Mouse (Mus musculus): ENCODE results near the gene Pum3. TPM values are rescaled to one million over a fixed set of nuclear protein-coding genes. Genes with fewer than 3 reads are reported as not detected.
"Not testable (repeated sequence)": the region's sequence is repeated elsewhere in the genome, so short reads cannot be mapped to it uniquely, and the experiment has no call there.

Pum3 gene
- polyA plus RNA-seq, 1 experiment, result 20.3 TPM

- Histone ChIP-seq H3K27ac (ENCODE audit: control insufficient read depth, insufficient read depth, low read length) (no peak overlapping the region), H3K4me3 (ENCODE audit: control insufficient read depth, insufficient read depth, low read length) (no peak overlapping the region), H3K36me3 (ENCODE audit: control insufficient read depth, insufficient read depth, low read length) (peaks cover 28% of the 10 kb centered on the region; the same call in 1 of the 2 replicates), H3K4me1 (replicated peaks; ENCODE audit: control insufficient read depth, insufficient read depth, low read length) (no peaks in the 10 kb centered on the region), H3K27me3 (ENCODE audit: control insufficient read depth, insufficient read depth, low read length) (no peaks in the 10 kb centered on the region)
- DNase-seq, result no peak
- 97% methylated on average over 5 of the region's 5 CpGs for WGBS
- TF ChIP-seq CTCF (IDR thresholded peaks at IDR 0.05; ENCODE audit: borderline replicate concordance, control insufficient read depth, extremely low read depth, insufficient read depth, low read length, poor library complexity) (no peak), POLR2A (IDR thresholded peaks at IDR 0.05; ENCODE audit: control insufficient read depth, extremely low read depth, insufficient read depth, low read length, poor library complexity) (no peak)
Observed at GRCm38 (mm10) chr19:27397223-27397622, 32.4 kb downstream of the Pum3 start.

GRCm38 (mm10) chr19:27396719-27397118 is 32.9 kb downstream of the Pum3 start:
- H3K4me3 ChIP-seq (ENCODE audit: control insufficient read depth, insufficient read depth, low read length), result no peak overlapping the region
- WGBS, result 93% methylated on average over 2 of the region's 2 CpGs
- no peaks in the 10 kb centered on the region for H3K27me3 ChIP-seq (ENCODE audit: control insufficient read depth, insufficient read depth, low read length)
- no peak for TF ChIP-seq POLR2A (IDR thresholded peaks at IDR 0.05; ENCODE audit: control insufficient read depth, extremely low read depth, insufficient read depth, low read length, poor library complexity)
- no peak for TF ChIP-seq CTCF (IDR thresholded peaks at IDR 0.05; ENCODE audit: borderline replicate concordance, control insufficient read depth, extremely low read depth, insufficient read depth, low read length, poor library complexity)
- DNase-seq, result no peak
- H3K36me3 ChIP-seq (ENCODE audit: control insufficient read depth, insufficient read depth, low read length), result peaks cover 28% of the 10 kb centered on the region; the same call in 1 of the 2 replicates
- H3K4me1 ChIP-seq (replicated peaks; ENCODE audit: control insufficient read depth, insufficient read depth, low read length), result no peaks in the 10 kb centered on the region
- no peak overlapping the region for H3K27ac ChIP-seq (ENCODE audit: control insufficient read depth, insufficient read depth, low read length)

- 96% methylated on average over 5 of the region's 5 CpGs for WGBS
- no peak for DNase-seq
Observed at GRCm38 (mm10) chr19:27395936-27396335, 33.7 kb downstream of the Pum3 start.

GRCm38 (mm10) chr19:27395481-27395880 is 34.1 kb downstream of the Pum3 start:
- no peak overlapping the region for H3K27ac ChIP-seq (ENCODE audit: control insufficient read depth, insufficient read depth, low read length)
- no peak for TF ChIP-seq CTCF (IDR thresholded peaks at IDR 0.05; ENCODE audit: borderline replicate concordance, control insufficient read depth, extremely low read depth, insufficient read depth, low read length, poor library complexity)
- peaks cover 32% of the 10 kb centered on the region for H3K36me3 ChIP-seq (ENCODE audit: control insufficient read depth, insufficient read depth, low read length)
- no peaks in the 10 kb centered on the region for H3K4me1 ChIP-seq (replicated peaks; ENCODE audit: control insufficient read depth, insufficient read depth, low read length)
- no peak for DNase-seq
- no peak overlapping the region for H3K4me3 ChIP-seq (ENCODE audit: control insufficient read depth, insufficient read depth, low read length)
- no peaks in the 10 kb centered on the region for H3K27me3 ChIP-seq (ENCODE audit: control insufficient read depth, insufficient read depth, low read length)
- WGBS, result 89% methylated on average over 8 of the region's 8 CpGs

More at GRCm38 (mm10) chr19:27395936-27396335, 33.7 kb downstream of the Pum3 start:
- H3K36me3 ChIP-seq (ENCODE audit: control insufficient read depth, insufficient read depth, low read length), result peaks cover 28% of the 10 kb centered on the region; the same call in 1 of the 2 replicates
- H3K4me1 ChIP-seq (replicated peaks; ENCODE audit: control insufficient read depth, insufficient read depth, low read length), result no peaks in the 10 kb centered on the region
- no peak overlapping the region for H3K27ac ChIP-seq (ENCODE audit: control insufficient read depth, insufficient read depth, low read length)
- H3K27me3 ChIP-seq (ENCODE audit: control insufficient read depth, insufficient read depth, low read length), result no peaks in the 10 kb centered on the region
- no peak for TF ChIP-seq POLR2A (IDR thresholded peaks at IDR 0.05; ENCODE audit: control insufficient read depth, extremely low read depth, insufficient read depth, low read length, poor library complexity)
- TF ChIP-seq CTCF (IDR thresholded peaks at IDR 0.05; ENCODE audit: borderline replicate concordance, control insufficient read depth, extremely low read depth, insufficient read depth, low read length, poor library complexity), result no peak
- H3K4me3 ChIP-seq (ENCODE audit: control insufficient read depth, insufficient read depth, low read length), result no peak overlapping the region

- no peak overlapping the region for H3K27ac ChIP-seq (ENCODE audit: control insufficient read depth, insufficient read depth, low read length)
- TF ChIP-seq CTCF (IDR thresholded peaks at IDR 0.05; ENCODE audit: borderline replicate concordance, control insufficient read depth, extremely low read depth, insufficient read depth, low read length, poor library complexity), result no peak
- TF ChIP-seq POLR2A (IDR thresholded peaks at IDR 0.05; ENCODE audit: control insufficient read depth, extremely low read depth, insufficient read depth, low read length, poor library complexity), result no peak
- H3K4me1 ChIP-seq (replicated peaks; ENCODE audit: control insufficient read depth, insufficient read depth, low read length), result no peaks in the 10 kb centered on the region
- 97% methylated on average over 7 of the region's 7 CpGs for WGBS
- H3K27me3 ChIP-seq (ENCODE audit: control insufficient read depth, insufficient read depth, low read length), result no peaks in the 10 kb centered on the region
- no peak for DNase-seq
- peaks cover 36% of the 10 kb centered on the region for H3K36me3 ChIP-seq (ENCODE audit: control insufficient read depth, insufficient read depth, low read length)
- no peak overlapping the region for H3K4me3 ChIP-seq (ENCODE audit: control insufficient read depth, insufficient read depth, low read length)
Observed at GRCm38 (mm10) chr19:27394341-27394990, 35.2 kb downstream of the Pum3 start.

GRCm38 (mm10) chr19:27392431-27392830 is 37.2 kb downstream of the Pum3 start:
- WGBS, result 96% methylated on average over 2 of the region's 2 CpGs
- Histone ChIP-seq H3K4me3 (ENCODE audit: control insufficient read depth, insufficient read depth, low read length) (no peak overlapping the region), H3K36me3 (ENCODE audit: control insufficient read depth, insufficient read depth, low read length) (peaks cover 33% of the 10 kb centered on the region), H3K4me1 (replicated peaks; ENCODE audit: control insufficient read depth, insufficient read depth, low read length) (no peaks in the 10 kb centered on the region), H3K27me3 (ENCODE audit: control insufficient read depth, insufficient read depth, low read length) (no peaks in the 10 kb centered on the region), H3K27ac (ENCODE audit: control insufficient read depth, insufficient read depth, low read length) (no peak overlapping the region)
- DNase-seq, result no peak
- TF ChIP-seq POLR2A (IDR thresholded peaks at IDR 0.05; ENCODE audit: control insufficient read depth, extremely low read depth, insufficient read depth, low read length, poor library complexity) (no peak), CTCF (IDR thresholded peaks at IDR 0.05; ENCODE audit: borderline replicate concordance, control insufficient read depth, extremely low read depth, insufficient read depth, low read length, poor library complexity) (no peak)

- DNase-seq, result no peak
- H3K4me3 ChIP-seq (ENCODE audit: control insufficient read depth, insufficient read depth, low read length), result no peak overlapping the region
- WGBS, result 97% methylated on average over 2 of the region's 2 CpGs
- TF ChIP-seq CTCF (IDR thresholded peaks at IDR 0.05; ENCODE audit: borderline replicate concordance, control insufficient read depth, extremely low read depth, insufficient read depth, low read length, poor library complexity) (no peak), POLR2A (IDR thresholded peaks at IDR 0.05; ENCODE audit: control insufficient read depth, extremely low read depth, insufficient read depth, low read length, poor library complexity) (no peak)
- H3K4me1 ChIP-seq (replicated peaks; ENCODE audit: control insufficient read depth, insufficient read depth, low read length), result no peaks in the 10 kb centered on the region
- H3K27me3 ChIP-seq (ENCODE audit: control insufficient read depth, insufficient read depth, low read length), result no peaks in the 10 kb centered on the region
- peaks cover 35% of the 10 kb centered on the region for H3K36me3 ChIP-seq (ENCODE audit: control insufficient read depth, insufficient read depth, low read length)
- no peak overlapping the region for H3K27ac ChIP-seq (ENCODE audit: control insufficient read depth, insufficient read depth, low read length)
Observed at GRCm38 (mm10) chr19:27391344-27391743, 38.3 kb downstream of the Pum3 start.

- peaks cover 35% of the 10 kb centered on the region for H3K36me3 ChIP-seq (ENCODE audit: control insufficient read depth, insufficient read depth, low read length)
- not testable (repeated sequence) for H3K27me3 ChIP-seq (ENCODE audit: control insufficient read depth, insufficient read depth, low read length); H3K27ac ChIP-seq (ENCODE audit: control insufficient read depth, insufficient read depth, low read length); DNase-seq; H3K4me3 ChIP-seq (ENCODE audit: control insufficient read depth, insufficient read depth, low read length); H3K4me1 ChIP-seq (replicated peaks; ENCODE audit: control insufficient read depth, insufficient read depth, low read length)
- 98% methylated on average over 4 of the region's 4 CpGs for WGBS
Observed at GRCm38 (mm10) chr19:27389566-27389965, 40.1 kb downstream of the Pum3 start.
